Mouse (Mus musculus) layer of hippocampus, adult 2 months (tissue): ENCODE results near the gene Olfr1313. TPM values are rescaled to one million over a fixed set of nuclear protein-coding genes. Genes with fewer than 3 reads are reported as not detected.
"Not testable (repeated sequence)": the region's sequence is repeated elsewhere in the genome, so short reads cannot be mapped to it uniquely, and the experiment has no call there.

Experiments used
- DNase-seq, 2 experiments: peaks; one replicate each; pipeline ENCODE4 v3.0.0; 2022; ENCODE audit warnings: low spot score in 2 of 2
- H3K27ac ChIP-seq: fragments of 200-600 bp; 2 replicates; pipeline ENCODE4 v1.8.1; 2022
- H3K4me3 ChIP-seq: fragments of 200-600 bp; 2 replicates; pipeline ENCODE4 v1.8.1; 2022; ENCODE audit warnings: mild to moderate bottlenecking
- CTCF ChIP-seq: fragments of 200-600 bp; conservative IDR thresholded peaks from 2 replicates; pipeline ENCODE4 v1.8.1; 2022; ENCODE audit warnings: antibody characterized with exemption, mild to moderate bottlenecking, moderate library complexity
- long read RNA-seq, 2 experiments: library from polyadenylated mRNA; stranded (forward); transcript quantifications; one replicate each; pipeline ENCODE4 v2.0.0; 2021; ENCODE audit warnings: borderline mapping rate in 2 of 2
- total RNA-seq, 2 experiments: library from RNA; stranded (reverse); gene quantifications; 2 replicates each; pipeline ENCODE4 v1.2.3; 2021

Gene Olfr1313
- total RNA-seq = not detected
- long read RNA-seq, experiment 1 = 0 reads
- long read RNA-seq, experiment 2 = 0 reads

GRCm38 (mm10) chr2:112077743-112078142 lies at the start of gene Olfr1313:
Olfr1313 (minus strand) TSS chr2:112077843.
- no peak for DNase-seq
- no peak within 1 kb of the TSS for H3K4me3 ChIP-seq
- no peak for TF ChIP-seq CTCF

GRCm38 (mm10) chr2:112115340-112115739 lies 37.7 kb upstream of the Olfr1313 start, which contains the start of gene Olfr1315-ps1:
Olfr1315-ps1 (minus strand) TSS chr2:112115440.
- H3K4me3 ChIP-seq = no peak within 1 kb of the TSS
- no peak for TF ChIP-seq CTCF
- H3K27ac ChIP-seq = no peak within 1 kb of the TSS
- no peak for DNase-seq

More at GRCm38 (mm10) chr2:112077743-112078142, at the start of gene Olfr1313:
- H3K27ac ChIP-seq = no peak within 1 kb of the TSS

DNA sequence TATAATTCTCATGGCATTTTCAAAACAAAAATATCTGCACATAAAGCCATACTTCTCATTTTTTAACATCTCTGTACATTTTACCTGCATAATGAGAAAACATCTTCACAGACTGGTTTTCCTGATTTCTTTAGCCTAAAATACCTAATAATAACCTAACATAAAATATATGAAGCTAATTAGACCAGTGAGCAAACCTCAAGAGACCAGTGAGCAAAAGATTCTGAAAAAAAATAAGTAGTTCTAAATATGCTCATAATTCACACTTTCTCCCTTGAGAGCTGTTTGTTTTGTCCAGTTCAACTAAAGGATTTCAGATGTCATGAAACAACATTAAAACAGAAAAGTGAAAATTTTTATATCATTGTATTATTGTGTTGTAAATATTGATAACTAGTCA lies 19.0 kb upstream of the Olfr1313 start, which contains the start of gene Olfr1314:
Gene Olfr1314, minus strand, starts transcription at position 101 of the 400 bp plus-strand sequence.
- Histone ChIP-seq H3K27ac (no peak within 1 kb of the TSS), H3K4me3 (no peak within 1 kb of the TSS)
- DNase-seq = no peak
- no peak for TF ChIP-seq CTCF

DNA sequence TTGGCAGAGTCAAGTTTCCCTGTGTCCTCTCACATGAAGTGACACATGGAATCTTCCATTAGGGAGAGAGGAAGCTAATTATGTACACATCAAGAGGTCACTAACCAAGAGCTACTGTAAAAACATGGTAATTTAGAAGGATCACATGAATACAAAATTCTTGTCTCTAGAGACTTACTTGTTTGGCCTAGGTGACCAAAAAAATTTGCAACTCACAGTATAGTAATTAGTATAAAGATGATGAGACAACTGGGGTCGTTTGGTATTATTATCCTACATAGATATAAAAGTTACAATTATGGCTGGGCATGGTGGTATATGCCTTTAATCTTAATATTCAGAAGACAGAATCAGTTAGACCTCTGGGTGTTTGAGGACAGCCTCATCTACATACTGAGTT lies 27.5 kb downstream of the Olfr1313 start, which contains the start of gene Olfr1312:
Gene Olfr1312, minus strand, starts transcription at position 101 of the 400 bp plus-strand sequence.
- DNase-seq = no peak
- TF ChIP-seq CTCF = no peak
- H3K4me3 ChIP-seq = no peak within 1 kb of the TSS
- H3K27ac ChIP-seq = no peak within 1 kb of the TSS

GRCm38 (mm10) chr2:112026971-112027370 lies 50.7 kb downstream of the Olfr1313 start:
- DNase-seq, H3K4me3 ChIP-seq, H3K27ac ChIP-seq: not testable (repeated sequence)

DNA sequence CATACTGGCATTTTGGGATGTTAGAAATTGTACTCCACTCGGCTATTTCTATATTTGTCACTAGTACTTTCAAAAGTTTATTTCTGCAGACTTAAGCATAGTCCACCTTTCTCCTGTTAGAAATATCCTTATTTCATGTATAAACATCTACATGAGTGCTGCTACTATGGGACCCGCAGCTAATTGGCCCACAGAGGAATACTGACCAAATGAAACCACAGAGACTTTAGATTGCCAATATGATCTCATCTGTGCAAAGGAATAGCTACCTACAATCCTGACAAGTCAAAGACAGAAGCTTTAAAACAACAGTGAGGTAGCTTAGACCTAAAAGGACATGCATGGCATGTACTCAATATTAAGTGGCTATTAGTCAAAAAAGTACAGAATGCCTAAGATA lies 53.3 kb downstream of the Olfr1313 start, which contains the start of gene Olfr1311:
Gene Olfr1311, minus strand, starts transcription at position 101 of the 400 bp plus-strand sequence.
- no peak for TF ChIP-seq CTCF
- Histone ChIP-seq H3K27ac (no peak within 1 kb of the TSS), H3K4me3 (no peak within 1 kb of the TSS)
- DNase-seq = no peak

Other genes with a start within 250 kb of the Olfr1313 start
- gene Olfr1305, start 200.7 kb downstream of the Olfr1313 start, total RNA-seq = not detected
- gene Olfr1306, start 161.6 kb downstream of the Olfr1313 start, total RNA-seq = not detected
- under 1 TPM; 0.02 to 0.05 TPM for gene Olfr1307, start 128.4 kb downstream of the Olfr1313 start, total RNA-seq
- not detected for gene Olfr1308, start 112.9 kb downstream of the Olfr1313 start, total RNA-seq
- not detected for gene Olfr1309, start 87.6 kb downstream of the Olfr1313 start, total RNA-seq
- gene Olfr1310, start 65.1 kb downstream of the Olfr1313 start, total RNA-seq = not detected
- not detected for gene Olfr1311, start 53.4 kb downstream of the Olfr1313 start, total RNA-seq
- gene Olfr1312, start 27.6 kb downstream of the Olfr1313 start, total RNA-seq = not detected
- gene Olfr1314, start 18.9 kb upstream of the Olfr1313 start, total RNA-seq = not detected
- not detected for gene Olfr1315-ps1, start 37.6 kb upstream of the Olfr1313 start, total RNA-seq
- not detected for gene Olfr1316, start 57.1 kb upstream of the Olfr1313 start, total RNA-seq
- gene Olfr1317, start 62.5 kb upstream of the Olfr1313 start, total RNA-seq = not detected
- not detected for gene Olfr1318, start 76.4 kb upstream of the Olfr1313 start, total RNA-seq
- 10 to 100 TPM; 87.5 to 89.8 TPM for gene Lpcat4, start 161.6 kb upstream of the Olfr1313 start, total RNA-seq
- not detected for gene Nutm1, start 181.4 kb upstream of the Olfr1313 start, total RNA-seq
- 10 to 100 TPM; 51.6 to 52.0 TPM for gene Nop10, start 184.1 kb upstream of the Olfr1313 start, total RNA-seq
- 100 to 1,000 TPM; 107 to 112 TPM for gene Slc12a6, start 188.0 kb upstream of the Olfr1313 start, total RNA-seq
- under 1 TPM in 1 of 2 experiments, not detected in 1; 0.22 TPM for gene Gm21985, start 188.5 kb upstream of the Olfr1313 start, total RNA-seq